Mouse (Mus musculus): Measurements from ENCODE around the gene Arhgef17. TPM values are rescaled to one million over a fixed set of nuclear protein-coding genes. Genes with fewer than 3 reads are reported as not detected.
"Not testable (repeated sequence)": the region's sequence is repeated elsewhere in the genome, so short reads cannot be mapped to it uniquely, and the experiment has no call there.

The Arhgef17 gene
- total RNA-seq, 2 experiments from 2014 or later = 0.58 TPM; not detected in 1

GRCm38 (mm10) chr7:100854137-100854814, 77.6 kb downstream of the Arhgef17 start:
- ATAC-seq (replicated peaks; ENCODE audit: low FRiP score, poor library complexity, severe bottlenecking) = no peak

- ATAC-seq (replicated peaks; ENCODE audit: low FRiP score, poor library complexity, severe bottlenecking) = no peak
Observed at GRCm38 (mm10) chr7:100853396-100853795, 78.5 kb downstream of the Arhgef17 start.

GRCm38 (mm10) chr7:100851481-100852356, 80.2 kb downstream of the Arhgef17 start:
- no peak for ATAC-seq (replicated peaks; ENCODE audit: low FRiP score, poor library complexity, severe bottlenecking)

- ATAC-seq (replicated peaks; ENCODE audit: low FRiP score, poor library complexity, severe bottlenecking) = no peak
Observed at GRCm38 (mm10) chr7:100849508-100849907, 82.4 kb downstream of the Arhgef17 start.

- 0 out of 2 replicates have a peak, but pooled peaks have one; percentile 25 for ATAC-seq (replicated peaks; ENCODE audit: low FRiP score, poor library complexity, severe bottlenecking)
Observed at GRCm38 (mm10) chr7:100848744-100849143, 83.2 kb downstream of the Arhgef17 start.

- ATAC-seq (replicated peaks; ENCODE audit: low FRiP score, poor library complexity, severe bottlenecking) = no peak
Observed at GRCm38 (mm10) chr7:100847131-100847530, 84.8 kb downstream of the Arhgef17 start.

GRCm38 (mm10) chr7:100846033-100846432, 85.9 kb downstream of the Arhgef17 start:
- not testable (repeated sequence) for ATAC-seq (replicated peaks; ENCODE audit: low FRiP score, poor library complexity, severe bottlenecking)

- ATAC-seq (replicated peaks; ENCODE audit: low FRiP score, poor library complexity, severe bottlenecking) = peak; percentile 37
Observed at GRCm38 (mm10) chr7:100845412-100845811, 86.5 kb downstream of the Arhgef17 start.

GRCm38 (mm10) chr7:100845026-100845400, 86.9 kb downstream of the Arhgef17 start:
- peak; percentile 6 for ATAC-seq (replicated peaks; ENCODE audit: low FRiP score, poor library complexity, severe bottlenecking)

GRCm38 (mm10) chr7:100844385-100845025, 87.4 kb downstream of the Arhgef17 start:
- ATAC-seq (replicated peaks; ENCODE audit: low FRiP score, poor library complexity, severe bottlenecking) = peak; percentile 79

DNA sequence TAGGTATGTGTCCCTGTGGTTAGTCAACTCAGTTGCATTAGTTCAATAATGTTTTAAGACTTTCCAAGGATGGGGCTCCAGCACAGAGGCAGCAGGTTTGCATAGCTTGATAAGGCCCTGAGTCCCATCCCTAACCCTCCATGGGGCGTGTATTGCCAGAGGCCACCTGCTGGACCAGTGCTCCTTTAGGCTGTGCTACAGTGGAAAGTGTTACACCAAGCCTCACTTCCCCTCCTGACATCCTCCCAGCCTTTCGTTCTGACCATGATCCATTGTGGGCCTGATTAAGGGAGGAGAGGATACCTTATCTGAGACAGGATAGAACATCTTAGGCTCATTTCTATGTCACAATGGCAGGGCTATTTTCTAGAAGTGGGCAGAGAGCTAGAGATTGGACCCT, 88.0 kb downstream of the Arhgef17 start:
- ATAC-seq (replicated peaks; ENCODE audit: low FRiP score, poor library complexity, severe bottlenecking) = peak; percentile 69

DNA sequence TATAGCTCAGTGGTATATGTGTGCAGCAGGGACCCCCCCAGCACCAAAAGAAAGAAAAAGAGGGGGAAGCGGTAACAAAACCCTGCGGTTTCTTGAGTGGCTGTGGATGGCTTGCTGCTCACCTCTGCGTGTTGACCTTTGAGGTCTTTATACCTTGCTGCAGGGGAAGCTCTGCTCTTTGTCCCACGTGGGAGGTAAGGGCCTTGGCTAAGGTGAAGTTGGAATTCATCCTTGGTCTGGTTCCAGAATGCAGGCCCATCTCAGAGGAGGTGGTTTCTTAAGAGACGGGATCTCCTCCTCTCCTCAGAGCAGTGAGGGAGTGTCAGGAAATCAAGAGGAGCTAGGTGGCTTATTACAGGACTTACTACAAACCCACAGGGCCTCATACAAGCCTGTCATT, 89.7 kb downstream of the Arhgef17 start:
- ATAC-seq (replicated peaks; ENCODE audit: low FRiP score, poor library complexity, severe bottlenecking) = no peak

GRCm38 (mm10) chr7:100841608-100842007, 90.3 kb downstream of the Arhgef17 start:
- no peak for ATAC-seq (replicated peaks; ENCODE audit: low FRiP score, poor library complexity, severe bottlenecking)

DNA sequence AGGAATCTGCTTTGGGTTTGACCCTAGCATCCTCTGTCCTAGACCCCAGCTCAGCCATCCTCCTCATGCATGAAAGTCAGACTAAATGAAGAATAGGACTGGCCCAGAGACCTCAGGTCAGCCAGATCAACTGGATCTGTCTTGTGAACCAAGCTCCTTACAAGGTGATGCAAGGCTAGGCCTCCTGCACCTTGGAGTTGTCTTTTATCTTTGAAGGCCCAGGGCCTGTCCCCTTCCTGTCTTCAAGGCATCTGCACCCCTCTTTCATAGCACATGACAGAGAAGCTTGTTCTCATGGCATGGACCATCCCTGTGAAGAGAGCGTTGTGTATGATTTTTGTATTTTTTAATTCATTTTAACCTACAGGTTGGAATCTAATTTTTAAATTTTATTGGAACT, 91.0 kb downstream of the Arhgef17 start:
- no peak for ATAC-seq (replicated peaks; ENCODE audit: low FRiP score, poor library complexity, severe bottlenecking)

GRCm38 (mm10) chr7:100839632-100840402, 92.1 kb downstream of the Arhgef17 start:
- no peak for ATAC-seq (replicated peaks; ENCODE audit: low FRiP score, poor library complexity, severe bottlenecking)

DNA sequence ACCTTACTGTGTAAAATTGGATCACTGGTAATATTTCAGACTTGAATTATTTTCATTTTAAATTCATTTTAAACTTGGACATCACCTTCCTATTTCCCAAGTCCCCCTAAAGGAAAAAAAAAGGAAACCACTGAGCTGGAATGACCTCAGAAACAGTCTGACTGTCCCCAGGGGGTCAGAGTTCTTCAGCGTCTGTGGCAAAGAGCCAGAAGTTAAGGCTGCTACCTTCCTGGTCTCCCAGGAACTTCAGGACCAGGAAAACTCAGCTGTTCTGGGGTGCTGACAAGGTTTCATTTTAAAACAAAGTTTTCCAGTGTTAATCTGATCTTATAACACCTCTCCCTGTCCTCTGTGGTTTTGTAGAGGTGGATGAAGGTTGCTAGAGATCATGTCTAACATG, 94.2 kb downstream of the Arhgef17 start:
- ATAC-seq (replicated peaks; ENCODE audit: low FRiP score, poor library complexity, severe bottlenecking) = no peak

DNA sequence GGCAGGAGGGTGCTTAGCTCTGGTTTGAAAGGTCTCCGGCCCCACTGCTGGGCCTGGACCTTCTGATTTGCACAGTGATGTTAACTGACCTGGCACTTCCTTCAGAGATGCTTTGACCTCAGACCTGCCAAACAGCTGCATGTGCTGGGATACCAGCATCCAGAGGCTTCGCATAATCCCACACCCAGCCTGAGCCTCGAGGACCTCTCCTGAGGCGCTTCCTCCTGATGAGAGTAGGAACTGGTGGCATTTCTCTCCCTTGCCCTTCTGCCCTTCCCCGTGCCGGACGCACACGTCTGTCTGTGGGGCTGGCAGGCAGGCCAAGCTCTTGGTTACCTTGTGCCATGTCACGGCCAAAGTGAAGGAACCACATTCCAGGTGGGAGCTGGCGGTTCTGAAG, 95.2 kb downstream of the Arhgef17 start:
- no peak for ATAC-seq (replicated peaks; ENCODE audit: low FRiP score, poor library complexity, severe bottlenecking)

GRCm38 (mm10) chr7:100835711-100836110, 96.2 kb downstream of the Arhgef17 start:
- no peak for ATAC-seq (replicated peaks; ENCODE audit: low FRiP score, poor library complexity, severe bottlenecking)

DNA sequence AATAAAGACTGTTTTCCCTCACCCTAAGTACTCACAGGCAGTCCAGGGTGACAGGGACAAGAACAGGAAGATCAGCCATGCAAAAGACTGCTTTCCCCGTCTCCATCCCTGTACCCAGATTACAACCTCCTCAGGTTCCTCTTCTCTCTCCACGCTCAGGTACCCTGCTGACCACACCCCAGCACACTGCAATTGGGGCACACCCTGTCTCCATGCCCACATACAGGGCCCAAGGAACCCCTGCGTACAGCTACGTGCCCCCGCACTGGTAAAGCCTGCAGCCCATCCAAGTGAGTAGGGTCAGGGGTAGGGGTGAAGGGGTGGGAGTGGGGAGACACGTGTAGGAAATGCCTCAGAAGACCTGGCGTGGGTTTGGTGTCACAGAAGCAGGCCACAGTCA, 96.7 kb downstream of the Arhgef17 start:
- no peak for ATAC-seq (replicated peaks; ENCODE audit: low FRiP score, poor library complexity, severe bottlenecking)

- no peak for ATAC-seq (replicated peaks; ENCODE audit: low FRiP score, poor library complexity, severe bottlenecking)
Observed at GRCm38 (mm10) chr7:100833859-100834258, 98.0 kb downstream of the Arhgef17 start.

Data from erythroblast, adult 5-6 weeks (primary cell).